Mouse (Mus musculus) heart, adult 11 months (tissue): Measurements from ENCODE around the gene Snta1.

Experiments
- DNase-seq: peaks from one replicate; pipeline ENCODE4 v3.0.0; 2022

The Snta1 gene

GRCm38 (mm10) chr2:154407643-154408445, at the start of gene Snta1:
TSS of gene Snta1 (minus strand) at chr2:154408099.
- peak; percentile 99 for DNase-seq

- DNase-seq: no peak
These were observed 48.7 kb upstream of the Snta1 start for GRCm38 (mm10) chr2:154456621-154457020.

- DNase-seq: peak; percentile 96
These were observed 47.9 kb upstream of the Snta1 start for GRCm38 (mm10) chr2:154455776-154456175.

- peak; percentile 88 for DNase-seq
These were observed 46.7 kb upstream of the Snta1 start for GRCm38 (mm10) chr2:154454605-154455004.

- DNase-seq: peak; percentile 4
These were observed 46.2 kb upstream of the Snta1 start for GRCm38 (mm10) chr2:154454099-154454498.

- DNase-seq: peak; percentile 42
These were observed 45.1 kb upstream of the Snta1 start for GRCm38 (mm10) chr2:154452951-154453350.

GRCm38 (mm10) chr2:154448633-154449032, 40.7 kb upstream of the Snta1 start:
- DNase-seq: peak; percentile 80

- peak; percentile 39 for DNase-seq
These were observed 39.9 kb upstream of the Snta1 start for GRCm38 (mm10) chr2:154447821-154448220.

- no peak for DNase-seq
These were observed 32.6 kb upstream of the Snta1 start for GRCm38 (mm10) chr2:154440453-154440852.

GRCm38 (mm10) chr2:154437191-154437527, 29.3 kb upstream of the Snta1 start:
- DNase-seq: no peak

- DNase-seq: no peak
These were observed 28.7 kb upstream of the Snta1 start, which contains the start of gene Cbfa2t2 for GRCm38 (mm10) chr2:154436458-154437190. TSS of gene Cbfa2t2 (plus strand) at chr2:154436481.

- DNase-seq: peak; percentile 100
These were observed 28.2 kb upstream of the Snta1 start for GRCm38 (mm10) chr2:154436076-154436457.

GRCm38 (mm10) chr2:154434690-154435089, 26.8 kb upstream of the Snta1 start:
- DNase-seq: peak; percentile 89

- DNase-seq: no peak
These were observed 25.5 kb upstream of the Snta1 start for GRCm38 (mm10) chr2:154433391-154433790.

GRCm38 (mm10) chr2:154432696-154433095, 24.8 kb upstream of the Snta1 start:
- no peak for DNase-seq

- DNase-seq: no peak
These were observed 22.7 kb upstream of the Snta1 start for GRCm38 (mm10) chr2:154430566-154430965.

- no peak for DNase-seq
These were observed 20.0 kb upstream of the Snta1 start for GRCm38 (mm10) chr2:154427853-154428360.

- no peak for DNase-seq
These were observed 19.3 kb upstream of the Snta1 start for GRCm38 (mm10) chr2:154426905-154427852.

- no peak for DNase-seq
These were observed 18.4 kb upstream of the Snta1 start for GRCm38 (mm10) chr2:154426188-154426904.

GRCm38 (mm10) chr2:154425522-154425921, 17.6 kb upstream of the Snta1 start:
- no peak for DNase-seq

- no peak for DNase-seq
These were observed 15.6 kb upstream of the Snta1 start for GRCm38 (mm10) chr2:154423548-154423947.

GRCm38 (mm10) chr2:154422181-154422580, 14.3 kb upstream of the Snta1 start:
- DNase-seq: no peak
